Comparison of ENCODE assay signal across 7 mouse cellular contexts in the genomic region with DNA sequence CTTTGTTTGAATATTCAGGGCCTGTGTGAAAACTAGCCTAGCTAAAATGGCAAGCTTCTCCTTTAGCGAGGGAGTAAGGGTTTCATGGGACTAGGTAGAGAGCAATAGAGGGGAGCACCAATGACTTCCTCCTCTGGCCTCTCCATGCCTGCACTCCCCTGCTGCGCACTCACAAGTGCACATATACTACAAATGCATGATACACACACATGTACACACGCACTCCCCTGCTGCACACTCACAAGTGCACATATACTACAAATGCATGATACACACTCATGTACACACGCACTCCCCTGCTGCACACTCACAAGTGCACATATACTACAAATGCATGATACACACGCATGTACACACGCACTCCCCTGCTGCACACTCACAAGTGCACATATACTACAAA. TPM values are rescaled to one million over a fixed set of nuclear protein-coding genes. Genes with fewer than 3 reads are reported as not detected.
"Had no signal": no experiment of that assay in that cellular context is flagged by ENCODE, and none has a peak within 500 bp of the region (broad histone marks: within the 10 kb centered on the region; RNA-seq: fewer than 3 reads in every experiment).

No protein-coding gene starts in this region.

RNA-seq across cellular contexts. Expression of gene Ranbp3l, which starts 47.7 kb away (rescaled TPM):
- total RNA-seq: common myeloid progenitor, adult 5-6 weeks; granulocyte monocyte progenitor cell, adult 5-6 weeks; heart, adult 18-20 months; heart, adult 2 months; heart, adult 8-10 months had no signal
- polyA plus RNA-seq: embryonic facial prominence, embryonic 11.5 days; erythroblast, embryonic 14.5 days had no signal
